Mouse (Mus musculus) cerebellum, adult 9-10 months (tissue): ENCODE measurements around the gene Zfp787.
"Not testable (repeated sequence)": the region's sequence is repeated elsewhere in the genome, so short reads cannot be mapped to it uniquely, and the experiment has no call there.

Experiments
- DNase-seq: peaks from one replicate; pipeline ENCODE4 v3.0.0; 2022

The Zfp787 gene

GRCm38 (mm10) chr7:6161541-6161940 lies 5.7 kb upstream of the Zfp787 start:
- DNase-seq: no peak

- DNase-seq: no peak
These were observed 3.8 kb upstream of the Zfp787 start for GRCm38 (mm10) chr7:6159604-6160003.

- DNase-seq: no peak
These were observed 1.7 kb upstream of the Zfp787 start for GRCm38 (mm10) chr7:6157479-6157878.

- DNase-seq: no peak
These were observed 1.2 kb upstream of the Zfp787 start for GRCm38 (mm10) chr7:6156901-6157472.

GRCm38 (mm10) chr7:6155031-6155872 lies 545 bp downstream of the Zfp787 start:
- peak; percentile 81 for DNase-seq

GRCm38 (mm10) chr7:6154164-6154563 lies 1.6 kb downstream of the Zfp787 start:
- no peak for DNase-seq

GRCm38 (mm10) chr7:6153131-6153530 lies 2.7 kb downstream of the Zfp787 start:
- DNase-seq: no peak

GRCm38 (mm10) chr7:6152036-6152435 lies 3.8 kb downstream of the Zfp787 start:
- no peak for DNase-seq

- no peak for DNase-seq
These were observed 4.5 kb downstream of the Zfp787 start for GRCm38 (mm10) chr7:6151266-6151665.

- no peak for DNase-seq
These were observed 8.1 kb downstream of the Zfp787 start for GRCm38 (mm10) chr7:6147688-6148087.

GRCm38 (mm10) chr7:6146982-6147325 lies 8.8 kb downstream of the Zfp787 start:
- DNase-seq: no peak

- DNase-seq: no peak
These were observed 9.4 kb downstream of the Zfp787 start for GRCm38 (mm10) chr7:6146194-6146981.

GRCm38 (mm10) chr7:6145423-6146188 lies 10.2 kb downstream of the Zfp787 start:
- DNase-seq: no peak

GRCm38 (mm10) chr7:6143991-6144531 lies 11.7 kb downstream of the Zfp787 start:
- DNase-seq: no peak

- DNase-seq: no peak
These were observed 16.5 kb downstream of the Zfp787 start for GRCm38 (mm10) chr7:6139295-6139694.

GRCm38 (mm10) chr7:6136497-6136896 lies 19.3 kb downstream of the Zfp787 start:
- DNase-seq: no peak

- DNase-seq: no peak
These were observed 23.2 kb downstream of the Zfp787 start for GRCm38 (mm10) chr7:6132646-6133045.

GRCm38 (mm10) chr7:6130346-6130745 lies 25.5 kb downstream of the Zfp787 start:
- DNase-seq: no peak

GRCm38 (mm10) chr7:6126690-6127448 lies 28.9 kb downstream of the Zfp787 start:
- DNase-seq: peak; percentile 91

- not testable (repeated sequence) for DNase-seq
These were observed 34.7 kb downstream of the Zfp787 start for GRCm38 (mm10) chr7:6121128-6121527.

- DNase-seq: not testable (repeated sequence)
These were observed 35.7 kb downstream of the Zfp787 start for GRCm38 (mm10) chr7:6120104-6120503.

GRCm38 (mm10) chr7:6119501-6119900 lies 36.3 kb downstream of the Zfp787 start:
- DNase-seq: no peak
